Mouse (Mus musculus) liver, postnatal 0 days (tissue): ENCODE measurements around the gene Herc4.

Experiments
- CTCF ChIP-seq: sonication (generic); IDR thresholded peaks from 2 replicates; pipeline ENCODE4 v1.5.1; 2016; ENCODE audit warnings: antibody characterized with exemption, low read depth
- EP300 ChIP-seq: IDR thresholded peaks from 2 replicates; pipeline ENCODE4 v1.6.1; 2016; ENCODE audit warnings: antibody characterized with exemption, low read depth, mild to moderate bottlenecking

DNA sequence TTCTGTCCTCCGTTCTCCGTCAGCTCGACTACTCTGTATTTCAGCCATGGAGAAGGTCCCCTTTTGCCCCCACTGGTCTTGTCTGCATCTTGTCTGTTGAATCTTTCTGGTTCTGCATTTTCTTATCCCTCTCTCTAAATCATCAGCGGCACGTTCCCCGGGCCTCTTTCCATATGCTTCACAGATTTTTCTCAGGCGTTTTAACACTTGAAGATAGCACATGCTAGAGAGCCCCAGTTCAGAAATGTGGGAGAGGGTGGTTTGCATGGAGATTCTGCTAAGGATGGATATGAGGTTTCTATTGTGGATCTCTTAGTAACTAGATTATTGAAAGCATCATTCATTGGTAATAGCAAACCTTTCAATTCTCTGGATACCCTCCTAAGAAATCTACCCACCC, 13.3 kb upstream of the Herc4 start:
- TF ChIP-seq CTCF = no peak
- TF ChIP-seq EP300 = no peak
